Mouse (Mus musculus) ZHBTc4 (cell line): Measurements from ENCODE around the gene Cldn13.
"Not testable (repeated sequence)": the region's sequence is repeated elsewhere in the genome, so short reads cannot be mapped to it uniquely, and the experiment has no call there.

Source experiments
- DNase-seq: peaks from one replicate; pipeline ENCODE4 v3.0.0-alpha.2; 2011; ENCODE audit warnings: low read depth, low spot score

Cldn13 gene

GRCm38 (mm10) chr5:134915311-134915710 is at the start of gene Cldn13:
Gene Cldn13, minus strand, starts transcription at chr5:134915526.
- no peak for DNase-seq

- DNase-seq, result not testable (repeated sequence)
Observed at GRCm38 (mm10) chr5:134964655-134965054, 49.3 kb upstream of the Cldn13 start.

- peak; percentile 61 for DNase-seq
Observed at GRCm38 (mm10) chr5:134963546-134963945, 48.2 kb upstream of the Cldn13 start.

- DNase-seq, result no peak
Observed at GRCm38 (mm10) chr5:134961519-134961918, 46.2 kb upstream of the Cldn13 start.

GRCm38 (mm10) chr5:134960430-134960829 is 45.1 kb upstream of the Cldn13 start:
- DNase-seq, result no peak

- no peak for DNase-seq
Observed at GRCm38 (mm10) chr5:134959114-134959513, 43.8 kb upstream of the Cldn13 start.

GRCm38 (mm10) chr5:134955491-134955890 is 40.2 kb upstream of the Cldn13 start:
- DNase-seq, result no peak

- DNase-seq, result peak; percentile 45
Observed at GRCm38 (mm10) chr5:134951053-134951884, 35.9 kb upstream of the Cldn13 start.

GRCm38 (mm10) chr5:134948085-134948439 is 32.7 kb upstream of the Cldn13 start:
- no peak for DNase-seq

- DNase-seq, result peak; percentile 52
Observed at GRCm38 (mm10) chr5:134947420-134948084, 32.2 kb upstream of the Cldn13 start.

GRCm38 (mm10) chr5:134946857-134947255 is 31.5 kb upstream of the Cldn13 start, which contains the start of gene Cldn4:
Gene Cldn4, minus strand, starts transcription at chr5:134946934.
- DNase-seq, result peak; percentile 82

GRCm38 (mm10) chr5:134946063-134946856 is 30.9 kb upstream of the Cldn13 start:
- peak; percentile 36 for DNase-seq

- DNase-seq, result peak; percentile 89
Observed at GRCm38 (mm10) chr5:134945266-134945959, 30.1 kb upstream of the Cldn13 start.

- peak; percentile 50 for DNase-seq
Observed at GRCm38 (mm10) chr5:134944179-134944578, 28.9 kb upstream of the Cldn13 start.

GRCm38 (mm10) chr5:134942740-134943139 is 27.4 kb upstream of the Cldn13 start:
- peak; percentile 90 for DNase-seq

- peak; percentile 98 for DNase-seq
Observed at GRCm38 (mm10) chr5:134941472-134942209, 26.3 kb upstream of the Cldn13 start.

- DNase-seq, result peak; percentile 57
Observed at GRCm38 (mm10) chr5:134939554-134939953, 24.2 kb upstream of the Cldn13 start.

GRCm38 (mm10) chr5:134939069-134939468 is 23.7 kb upstream of the Cldn13 start:
- peak; percentile 50 for DNase-seq

GRCm38 (mm10) chr5:134936626-134937185 is 21.4 kb upstream of the Cldn13 start:
- peak; percentile 54 for DNase-seq

GRCm38 (mm10) chr5:134936051-134936450 is 20.7 kb upstream of the Cldn13 start:
- peak; percentile 35 for DNase-seq
